Mouse (Mus musculus) CD4-positive naive resting alpha-beta T cell, adult 76 days (primary cell): ENCODE measurements around the gene Cpn1. TPM values are rescaled to one million over a fixed set of nuclear protein-coding genes. Genes with fewer than 3 reads are reported as not detected.

Experiments used
- total RNA-seq: library from RNA; stranded (reverse); gene quantifications from one replicate; pipeline ENCODE4 v1.2.4, GENCODE M21; 2023

Cpn1 gene
- total RNA-seq = not detected

DNA sequence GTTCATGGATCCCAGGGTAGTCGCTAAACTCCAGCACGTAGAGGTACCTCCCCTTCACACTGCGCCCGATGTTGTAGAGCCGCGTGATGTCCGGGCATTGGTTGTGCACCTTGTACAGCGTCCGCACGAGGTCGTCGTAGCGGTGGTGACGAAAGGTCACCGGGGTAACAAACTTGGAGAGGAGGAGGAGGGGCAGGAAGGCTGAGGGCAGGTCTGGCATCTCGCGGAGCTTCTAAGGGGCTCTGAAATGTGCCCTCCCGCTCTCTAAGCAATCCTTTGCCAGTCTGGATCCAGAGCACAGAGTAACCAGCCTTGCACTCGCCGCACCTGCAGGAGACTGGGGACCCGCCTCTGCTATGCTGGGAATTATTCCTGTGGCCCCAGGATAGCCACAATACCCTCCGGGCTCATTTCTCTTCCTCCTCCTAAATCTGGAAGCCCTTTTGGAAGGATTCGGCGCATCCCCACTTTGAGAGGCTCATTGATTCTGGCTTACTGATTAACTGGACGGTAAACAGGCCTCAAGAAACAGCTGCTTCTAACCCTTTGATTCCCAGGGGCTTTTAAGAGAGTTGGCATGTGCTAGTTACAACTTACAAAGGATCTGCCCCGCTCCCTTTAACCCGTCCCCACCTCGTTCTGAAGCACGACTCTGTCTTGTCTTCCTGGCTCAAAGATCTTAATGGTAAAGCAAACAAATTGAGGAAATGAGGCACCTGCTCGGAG lies at the start of gene Cpn1:
TSS of gene Cpn1 (minus strand) at position 488 of the 726 bp plus-strand sequence.

DNA sequence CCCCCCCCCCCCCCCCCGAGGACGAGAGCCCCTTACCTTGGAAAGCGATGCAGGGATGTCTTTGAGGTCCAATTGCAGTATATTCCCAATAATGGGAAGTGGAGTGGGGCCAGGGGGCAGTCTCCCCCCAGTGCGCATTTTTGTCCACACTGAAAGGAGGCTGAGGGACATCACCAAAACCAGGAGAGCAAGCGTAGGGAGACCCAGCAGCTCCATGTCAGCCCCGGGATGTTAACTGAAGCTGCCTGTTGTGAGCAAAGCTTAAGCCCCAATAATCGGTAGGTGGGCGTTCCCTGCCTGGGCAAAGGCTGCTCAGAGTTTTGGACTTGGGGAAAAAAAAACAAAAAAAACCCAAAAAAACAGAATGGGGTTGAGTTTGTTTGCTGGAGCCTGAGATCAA lies 42.6 kb upstream of the Cpn1 start, which contains the start of gene Cyp2c23:
TSS of gene Cyp2c23 (minus strand) at position 237 of the 400 bp plus-strand sequence.

DNA sequence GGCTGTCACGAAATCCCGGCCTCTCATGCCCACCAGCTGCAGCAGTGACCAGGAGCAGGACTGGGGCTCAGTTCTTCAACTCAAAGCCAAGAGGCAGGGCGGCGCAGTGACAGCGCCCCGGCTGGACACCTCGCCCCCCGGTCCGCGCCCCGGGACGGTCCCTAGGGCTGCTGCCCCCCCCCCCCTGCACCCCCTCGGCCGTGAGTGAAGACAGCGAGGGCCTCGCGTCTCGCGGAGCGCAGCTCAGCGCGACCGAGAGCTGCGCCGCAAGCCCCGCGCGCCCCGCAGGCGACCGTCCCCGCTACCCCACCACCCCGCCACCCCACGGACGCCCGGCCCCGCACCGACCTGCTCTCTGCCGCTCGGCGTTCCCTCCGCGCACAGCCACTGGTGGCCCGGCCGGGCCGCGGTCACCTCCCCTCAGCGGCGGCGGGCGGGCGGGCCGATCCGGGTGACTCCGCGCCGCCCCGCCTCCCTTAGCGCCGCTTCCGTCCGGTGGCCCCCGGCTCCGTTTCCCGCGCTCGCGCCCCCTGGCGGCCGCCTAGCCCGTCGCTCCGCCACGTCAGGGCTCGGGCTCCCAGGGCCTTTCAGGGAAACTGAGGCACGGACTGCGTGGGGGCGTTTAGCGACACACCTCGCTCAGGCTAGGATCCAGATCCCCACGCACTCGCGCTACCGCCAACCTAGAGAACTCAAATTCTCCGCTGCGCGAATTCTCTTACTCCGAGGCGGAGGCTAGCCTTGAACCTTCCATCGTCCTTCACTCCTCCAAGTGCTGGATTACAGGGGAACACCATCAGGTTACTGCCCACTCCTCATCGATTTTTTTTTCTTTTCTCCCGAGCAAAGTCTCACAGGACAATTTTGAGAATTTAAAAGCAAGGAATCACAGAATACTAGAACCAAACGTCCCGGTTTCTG lies 46.3 kb downstream of the Cpn1 start, which contains the start of gene Dnmbp:
TSS of gene Dnmbp (minus strand) at position 423 of the 921 bp plus-strand sequence.

Other genes starting within 250 kb of the Cpn1 start
- 6.3 TPM for gene Cutc, start 233.6 kb downstream of the Cpn1 start, total RNA-seq
- gene Cox15, start 233.6 kb downstream of the Cpn1 start, total RNA-seq = 9.2 TPM
- gene Abcc2, start 204.4 kb downstream of the Cpn1 start, total RNA-seq = not detected
- gene Dnmbp, start 46.4 kb downstream of the Cpn1 start, total RNA-seq = 11.3 TPM
- not detected for gene Cyp2c23, start 42.7 kb upstream of the Cpn1 start, total RNA-seq
- 6.0 TPM for gene Erlin1, start 83.2 kb upstream of the Cpn1 start, total RNA-seq
- gene Chuk, start 120.9 kb upstream of the Cpn1 start, total RNA-seq = 78.1 TPM
- 20.5 TPM for gene Cwf19l1, start 149.3 kb upstream of the Cpn1 start, total RNA-seq
- 73.7 TPM for gene Bloc1s2, start 159.9 kb upstream of the Cpn1 start, total RNA-seq
- gene Pkd2l1, start 205.9 kb upstream of the Cpn1 start, total RNA-seq = not detected
- gene Scd3, start 216.7 kb upstream of the Cpn1 start, total RNA-seq = not detected